Mouse (Mus musculus): ENCODE measurements at regions not wholly inside any gene's neighbourhood (a gene's known extent, or its start where the extent isn't known, plus 50 kb on each side); places are given as distances from the start of the nearest gene placed in this dataset.

DNA sequence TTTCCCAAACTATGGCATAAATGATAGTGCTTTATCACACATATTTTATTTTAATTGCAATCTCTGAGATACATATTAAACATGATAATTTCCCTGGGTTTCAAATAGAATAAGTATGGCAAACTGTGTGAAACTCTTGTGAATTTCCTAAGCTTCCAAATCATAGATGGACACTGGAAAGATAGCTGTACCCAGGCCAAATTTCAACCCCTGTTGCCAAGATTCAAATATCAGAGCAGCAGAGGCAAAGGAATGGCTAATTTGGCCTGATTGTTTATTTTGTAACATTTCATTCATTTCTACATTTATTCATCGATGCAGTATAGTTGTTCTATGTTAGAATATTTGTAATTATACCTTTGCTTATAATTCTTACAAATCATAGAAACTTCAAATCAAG is 254.9 kb upstream of the Dppa4 start:
- no peak overlapping the region for H3K4me3 ChIP-seq (ENCODE audit: low read depth, low read length)
- no peak overlapping the region for H3K9ac ChIP-seq
- TF ChIP-seq CTCF (IDR thresholded peaks at IDR 0.05; ENCODE audit: low read depth) = no peak
- ATAC-seq = no peak
- H3K9me3 ChIP-seq (ENCODE audit: low read length) = no peaks in the 10 kb centered on the region
- no peak for DNase-seq
- no peak overlapping the region for H3K27ac ChIP-seq (ENCODE audit: low read depth, low read length)
- H3K27me3 ChIP-seq (ENCODE audit: insufficient read depth, low read length) = no peaks in the 10 kb centered on the region
- H3K36me3 ChIP-seq (ENCODE audit: insufficient read depth) = no peaks in the 10 kb centered on the region
- WGBS = 72% methylated on average over 1 of the region's 1 CpGs
- H3K4me1 ChIP-seq (ENCODE audit: insufficient read depth) = no peaks in the 10 kb centered on the region
- no peak overlapping the region for H3K4me2 ChIP-seq (ENCODE audit: low read depth)

DNA sequence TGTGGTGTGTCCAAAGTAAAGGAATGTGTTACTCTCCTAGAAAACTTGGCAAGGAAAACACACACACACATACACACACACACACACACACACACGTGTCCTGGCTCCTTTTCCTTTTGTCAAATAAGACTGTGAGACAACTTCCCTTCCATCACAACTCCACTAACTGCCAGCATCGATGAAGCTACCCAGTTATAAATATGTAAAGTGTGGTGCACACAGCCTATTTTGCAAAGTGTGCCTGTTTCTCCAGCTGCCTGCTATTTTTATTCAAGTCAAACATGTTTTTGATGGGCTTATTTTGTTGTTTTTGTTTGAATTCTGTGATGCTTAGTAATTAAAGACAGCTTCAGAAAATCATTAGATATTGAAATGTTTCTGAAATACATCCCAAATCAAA is 232.7 kb upstream of the Dppa4 start:
- 43% methylated on average over 2 of the region's 2 CpGs for WGBS
- no peak overlapping the region for H3K4me2 ChIP-seq (ENCODE audit: low read depth)
- H3K4me3 ChIP-seq (ENCODE audit: low read depth, low read length) = no peak overlapping the region
- no peak overlapping the region for H3K9ac ChIP-seq
- TF ChIP-seq CTCF (IDR thresholded peaks at IDR 0.05; ENCODE audit: low read depth) = no peak
- no peaks in the 10 kb centered on the region for H3K36me3 ChIP-seq (ENCODE audit: insufficient read depth)
- peaks cover 3% of the 10 kb centered on the region; the same call in 1 of the 2 replicates for H3K9me3 ChIP-seq (ENCODE audit: low read length)
- H3K27me3 ChIP-seq (ENCODE audit: insufficient read depth, low read length) = no peaks in the 10 kb centered on the region
- H3K4me1 ChIP-seq (ENCODE audit: insufficient read depth) = no peaks in the 10 kb centered on the region
- ATAC-seq = peak; percentile 68
- H3K27ac ChIP-seq (ENCODE audit: low read depth, low read length) = no peak overlapping the region
- DNase-seq = peak; percentile 25

DNA sequence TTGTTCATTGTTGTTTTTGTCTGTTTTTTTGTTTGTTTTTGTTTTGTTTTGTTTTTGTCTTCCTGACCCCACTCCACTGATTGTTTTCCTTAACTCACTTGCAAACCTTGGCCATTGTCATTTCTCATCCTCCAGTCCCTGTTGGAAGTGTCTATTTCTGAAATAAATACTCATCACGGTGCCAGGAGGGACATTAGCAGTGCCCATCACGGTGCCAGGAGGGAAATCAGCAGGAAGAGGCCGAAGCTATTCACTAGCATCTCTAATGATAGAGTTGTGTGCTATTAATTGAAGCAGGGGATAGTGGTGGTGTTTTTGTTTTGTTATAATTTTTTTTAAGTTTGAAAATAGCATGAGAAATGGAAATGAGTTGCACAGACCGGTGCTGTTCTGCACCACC is 208.7 kb upstream of the Dppa4 start:
- Histone ChIP-seq H3K4me2 (ENCODE audit: low read depth) (no peak overlapping the region), H3K4me1 (ENCODE audit: insufficient read depth) (no peaks in the 10 kb centered on the region), H3K36me3 (ENCODE audit: insufficient read depth) (no peaks in the 10 kb centered on the region), H3K9ac (no peak overlapping the region), H3K27me3 (ENCODE audit: insufficient read depth, low read length) (no peaks in the 10 kb centered on the region), H3K4me3 (ENCODE audit: low read depth, low read length) (no peak overlapping the region), H3K27ac (ENCODE audit: low read depth, low read length) (no peak overlapping the region), H3K9me3 (ENCODE audit: low read length) (no peaks in the 10 kb centered on the region)
- ATAC-seq = no peak
- no peak for DNase-seq
- TF ChIP-seq CTCF (IDR thresholded peaks at IDR 0.05; ENCODE audit: low read depth) = no peak
- WGBS = 88% methylated on average over 4 of the region's 4 CpGs
